Mouse (Mus musculus) granulocyte monocyte progenitor cell, adult 5-6 weeks (primary cell): ENCODE data around the gene Psme1. TPM values are rescaled to one million over a fixed set of nuclear protein-coding genes. Genes with fewer than 3 reads are reported as not detected.

Experiments used
- ATAC-seq: replicated peaks from 2 replicates; pipeline ENCODE4 v1.8.0; 2016; ENCODE audit warnings: mild to moderate bottlenecking, moderate TSS enrichment, inconsistent platforms; ENCODE audit not compliant: poor library complexity, severe bottlenecking
- total RNA-seq, 2 experiments: library from RNA; stranded (forward) in 1 of 2; stranded (reverse) in 1 of 2; fragments of 200-712, 200-1000 nt in 1 of 2; fragments of >200 nt in 1 of 2; fragmentation: Nextera tagmentation in 1 of 2; gene quantifications; 2 replicates each; pipeline ENCODE4 v1.2.3; 2014 to 2017

The Psme1 gene
- total RNA-seq, 2 experiments from 2014 or later: 325 to 534 TPM

- no peak for ATAC-seq
These were observed 14.3 kb downstream of the Psme1 start for GRCm38 (mm10) chr14:55592226-55592625.

GRCm38 (mm10) chr14:55596036-55596690 is 18.2 kb downstream of the Psme1 start:
- ATAC-seq: no peak

- ATAC-seq: no peak
These were observed 20.8 kb downstream of the Psme1 start for GRCm38 (mm10) chr14:55598521-55599390.

GRCm38 (mm10) chr14:55603271-55603632 is 25.3 kb downstream of the Psme1 start, which contains the start of gene Irf9:
TSS of gene Irf9 (plus strand) at chr14:55603571.
- no peak for ATAC-seq

GRCm38 (mm10) chr14:55603633-55604576 is 26.0 kb downstream of the Psme1 start:
- peak; percentile 93 for ATAC-seq

- 0 out of 2 replicates have a peak, but pooled peaks have one; percentile 7 for ATAC-seq
These were observed 26.9 kb downstream of the Psme1 start for GRCm38 (mm10) chr14:55604823-55605222.

- no peak for ATAC-seq
These were observed 28.0 kb downstream of the Psme1 start for GRCm38 (mm10) chr14:55605743-55606459.

GRCm38 (mm10) chr14:55608339-55608738 is 30.4 kb downstream of the Psme1 start:
- no peak for ATAC-seq

GRCm38 (mm10) chr14:55613346-55613745 is 35.4 kb downstream of the Psme1 start:
- ATAC-seq: no peak

- no peak for ATAC-seq
These were observed 36.7 kb downstream of the Psme1 start for GRCm38 (mm10) chr14:55614565-55615178.

GRCm38 (mm10) chr14:55615876-55616275 is 38.0 kb downstream of the Psme1 start:
- no peak for ATAC-seq

- ATAC-seq: no peak
These were observed 38.9 kb downstream of the Psme1 start for GRCm38 (mm10) chr14:55616844-55617243.

- ATAC-seq: peak; percentile 75
These were observed 39.9 kb downstream of the Psme1 start, which contains the start of gene Rec8 for GRCm38 (mm10) chr14:55617822-55618221. TSS of gene Rec8 (plus strand) at chr14:55618037.

- ATAC-seq: peak; percentile 33
These were observed 40.7 kb downstream of the Psme1 start for GRCm38 (mm10) chr14:55618486-55619195.

- no peak for ATAC-seq
These were observed 50.3 kb downstream of the Psme1 start for GRCm38 (mm10) chr14:55628077-55628827.

GRCm38 (mm10) chr14:55629312-55629711 is 51.4 kb downstream of the Psme1 start:
- ATAC-seq: peak; percentile 68
